Mouse (Mus musculus) olfactory bulb, adult 2 months (tissue): ENCODE data around the gene Nfat5.

ENCODE experiments used
- CTCF ChIP-seq: fragments of 200-500 bp; IDR thresholded peaks from 2 replicates; pipeline ENCODE4 v1.5.1; 2012; ENCODE audit warnings: low read depth, mild to moderate bottlenecking, low read length, moderate library complexity; ENCODE audit not compliant: insufficient read depth
- POLR2A ChIP-seq: fragments of 200-500 bp; IDR thresholded peaks from 2 replicates; pipeline ENCODE4 v1.6.1; 2012; ENCODE audit warnings: mild to moderate bottlenecking, low read depth, low read length, moderate library complexity; ENCODE audit not compliant: insufficient read depth

DNA sequence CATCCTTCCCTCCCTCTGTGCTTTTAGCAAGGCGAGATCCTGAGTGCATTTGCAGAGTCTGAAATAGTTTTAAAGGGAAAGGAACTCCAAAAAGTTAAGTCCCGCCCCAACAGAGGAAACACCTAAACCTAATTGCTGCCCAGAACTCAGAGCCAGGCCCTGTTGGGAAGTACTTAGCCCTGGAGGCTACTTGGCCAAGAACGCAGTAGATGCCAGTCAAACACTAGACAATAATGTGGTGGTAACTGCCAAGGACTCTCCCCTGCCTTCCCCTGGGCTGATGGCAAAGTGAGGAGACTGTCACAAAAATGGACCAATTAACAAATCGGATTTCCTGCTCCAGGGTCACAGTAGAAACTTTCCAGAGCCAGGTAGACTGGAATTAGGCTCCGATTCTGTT is 108.6 kb downstream of the Nfat5 start:
- TF ChIP-seq POLR2A (no peak), CTCF (no peak)
